Mouse (Mus musculus): ENCODE results near the gene Chd6.
A peak's percentile ranks its signal among the peaks of the same experiment; 100 is the strongest.

Chd6 gene

GRCm38 (mm10) chr2:161066097-161066759, 42.6 kb downstream of the Chd6 start:
- peak; percentile 45 for DNase-seq (ENCODE audit: low read depth)

GRCm38 (mm10) chr2:161065594-161065993, 43.3 kb downstream of the Chd6 start:
- no peak for DNase-seq (ENCODE audit: low read depth)

- DNase-seq (ENCODE audit: low read depth) = no peak
These were observed 44.0 kb downstream of the Chd6 start for GRCm38 (mm10) chr2:161064836-161065235.

GRCm38 (mm10) chr2:161058841-161059240, 50.0 kb downstream of the Chd6 start:
- DNase-seq (ENCODE audit: low read depth) = no peak

- no peak for DNase-seq (ENCODE audit: low read depth)
These were observed 55.1 kb downstream of the Chd6 start for GRCm38 (mm10) chr2:161053765-161054164.

- DNase-seq (ENCODE audit: low read depth) = no peak
These were observed 56.7 kb downstream of the Chd6 start for GRCm38 (mm10) chr2:161052175-161052574.

GRCm38 (mm10) chr2:161049426-161049825, 59.4 kb downstream of the Chd6 start:
- no peak for DNase-seq (ENCODE audit: low read depth)

- DNase-seq (ENCODE audit: low read depth) = no peak
These were observed 64.2 kb downstream of the Chd6 start for GRCm38 (mm10) chr2:161044492-161045201.

GRCm38 (mm10) chr2:161042874-161043273, 66.0 kb downstream of the Chd6 start:
- no peak for DNase-seq (ENCODE audit: low read depth)

- DNase-seq (ENCODE audit: low read depth) = no peak
These were observed 68.1 kb downstream of the Chd6 start for GRCm38 (mm10) chr2:161040743-161041142.

GRCm38 (mm10) chr2:161037766-161038165, 71.1 kb downstream of the Chd6 start:
- no peak for DNase-seq (ENCODE audit: low read depth)

GRCm38 (mm10) chr2:161033141-161033540, 75.7 kb downstream of the Chd6 start:
- DNase-seq (ENCODE audit: low read depth) = no peak

GRCm38 (mm10) chr2:161032394-161032793, 76.5 kb downstream of the Chd6 start:
- DNase-seq (ENCODE audit: low read depth) = no peak

GRCm38 (mm10) chr2:161024606-161025005, 84.3 kb downstream of the Chd6 start:
- no peak for DNase-seq (ENCODE audit: low read depth)

GRCm38 (mm10) chr2:161017913-161018312, 91.0 kb downstream of the Chd6 start:
- DNase-seq (ENCODE audit: low read depth) = no peak

- no peak for DNase-seq (ENCODE audit: low read depth)
These were observed 96.2 kb downstream of the Chd6 start for GRCm38 (mm10) chr2:161012577-161013251.

GRCm38 (mm10) chr2:161004338-161004737, 104.5 kb downstream of the Chd6 start:
- DNase-seq (ENCODE audit: low read depth) = peak; percentile 32

- DNase-seq (ENCODE audit: low read depth) = no peak
These were observed 111.7 kb downstream of the Chd6 start for GRCm38 (mm10) chr2:160996987-160997763.

- DNase-seq (ENCODE audit: low read depth) = no peak
These were observed 114.7 kb downstream of the Chd6 start for GRCm38 (mm10) chr2:160994181-160994580.

GRCm38 (mm10) chr2:160992465-160992864, 116.4 kb downstream of the Chd6 start:
- DNase-seq (ENCODE audit: low read depth) = peak; percentile 5

- no peak for DNase-seq (ENCODE audit: low read depth)
These were observed 118.4 kb downstream of the Chd6 start for GRCm38 (mm10) chr2:160990339-160991070.

GRCm38 (mm10) chr2:160987503-160987902, 121.4 kb downstream of the Chd6 start:
- no peak for DNase-seq (ENCODE audit: low read depth)
